Mouse (Mus musculus): Measurements from ENCODE around the gene Mkrn2.

DNA sequence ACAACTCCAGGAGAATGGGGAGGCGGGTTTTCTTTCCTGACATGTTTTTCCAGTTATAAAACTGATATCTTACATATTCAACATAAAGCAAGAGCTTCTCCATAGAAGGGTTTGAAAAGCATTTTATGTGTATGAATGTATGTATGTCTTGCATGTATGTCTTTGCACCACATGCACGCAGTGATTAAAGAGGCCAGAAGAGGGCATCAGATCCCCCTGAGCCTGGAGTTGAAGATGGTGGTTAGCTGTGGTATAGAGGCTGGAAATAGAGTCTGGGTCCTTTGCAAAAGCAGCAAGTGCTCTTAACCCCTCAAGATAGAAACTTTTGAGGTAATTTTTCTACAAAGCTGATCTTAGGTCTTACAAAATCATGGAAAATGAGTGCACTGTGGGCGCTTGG lies 7.4 kb downstream of the Mkrn2 start:
- TF ChIP-seq POLR2A (IDR thresholded peaks at IDR 0.05; ENCODE audit: insufficient read depth, low read depth, low read length) (no peak), CTCF (IDR thresholded peaks at IDR 0.05; ENCODE audit: insufficient read depth, low read depth, low read length) (no peak)

Data from olfactory bulb, adult 2 months (tissue).